Mouse (Mus musculus): ENCODE measurements at regions not wholly inside any gene's neighbourhood (a gene's known extent, or its start where the extent isn't known, plus 50 kb on each side); places are given as distances from the start of the nearest gene placed in this dataset.

DNA sequence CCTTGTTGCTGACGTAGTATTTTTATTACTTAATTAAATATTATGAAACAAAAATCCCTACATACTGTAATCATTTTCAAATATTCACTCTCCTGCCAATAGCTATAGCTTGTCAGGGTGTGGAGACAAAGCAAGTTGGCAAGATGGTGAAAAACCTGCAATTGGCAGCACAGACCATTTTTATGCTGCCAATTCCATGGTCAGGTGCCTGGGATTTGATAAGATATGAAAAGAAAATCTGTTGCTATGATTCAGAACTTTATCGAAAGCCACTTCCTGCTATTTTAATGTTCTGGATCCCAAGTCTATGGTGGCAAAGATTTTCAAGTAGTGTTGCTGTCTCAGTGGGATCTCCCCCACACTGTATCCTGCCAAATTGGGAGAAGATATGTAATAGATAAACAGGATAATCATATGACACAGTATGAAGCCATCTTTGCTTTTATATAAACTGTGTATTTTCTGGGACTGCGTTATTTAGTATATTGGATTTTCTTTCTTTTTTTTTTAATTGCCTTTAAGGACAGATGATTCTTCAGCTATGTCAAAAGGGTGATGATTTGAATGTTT lies 165.3 kb upstream of the Lrrc3b start:
- Histone ChIP-seq H3K4me2 (no peak overlapping the region), H3K9ac (no peak overlapping the region), H3K27me3 (no peaks in the 10 kb centered on the region), H3K4me1 (no peaks in the 10 kb centered on the region), H3K36me3 (replicated peaks) (no peaks in the 10 kb centered on the region), H3K9me3 (no peaks in the 10 kb centered on the region), H3K4me3 (replicated peaks) (no peak overlapping the region), H3K27ac (no peak overlapping the region)
- 93% methylated on average over 3 of the region's 3 CpGs for WGBS
- no peak for ATAC-seq (ENCODE audit: low FRiP score)

DNA sequence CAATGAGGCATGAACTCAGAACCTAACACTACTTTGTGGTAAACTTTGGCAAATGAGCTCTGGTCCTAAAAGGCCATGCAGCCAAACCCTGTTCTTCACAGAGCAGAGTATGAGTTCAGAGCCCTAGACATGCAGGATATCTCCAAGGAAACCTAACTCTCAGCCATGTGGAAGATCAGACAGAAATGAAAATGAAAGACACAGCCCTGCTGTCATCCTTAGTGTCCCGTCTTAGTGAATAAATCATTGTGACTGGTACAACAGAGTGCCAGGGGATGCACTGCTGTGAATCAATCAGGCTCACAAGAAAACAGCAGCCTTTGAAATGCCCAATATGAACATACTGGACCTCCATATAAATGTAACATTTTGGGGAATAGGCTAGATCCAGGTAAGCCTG lies 171.4 kb upstream of the Lrrc3b start:
- no peak overlapping the region for H3K4me2 ChIP-seq
- H3K4me1 ChIP-seq: no peaks in the 10 kb centered on the region
- no peaks in the 10 kb centered on the region for H3K36me3 ChIP-seq (replicated peaks)
- no peak overlapping the region for H3K9ac ChIP-seq
- H3K27me3 ChIP-seq: no peaks in the 10 kb centered on the region
- no peak overlapping the region for H3K27ac ChIP-seq
- H3K9me3 ChIP-seq: no peaks in the 10 kb centered on the region
- no peak overlapping the region for H3K4me3 ChIP-seq (replicated peaks)
- 79% methylated on average over 1 of the region's 1 CpGs for WGBS
- no peak for ATAC-seq (ENCODE audit: low FRiP score)

DNA sequence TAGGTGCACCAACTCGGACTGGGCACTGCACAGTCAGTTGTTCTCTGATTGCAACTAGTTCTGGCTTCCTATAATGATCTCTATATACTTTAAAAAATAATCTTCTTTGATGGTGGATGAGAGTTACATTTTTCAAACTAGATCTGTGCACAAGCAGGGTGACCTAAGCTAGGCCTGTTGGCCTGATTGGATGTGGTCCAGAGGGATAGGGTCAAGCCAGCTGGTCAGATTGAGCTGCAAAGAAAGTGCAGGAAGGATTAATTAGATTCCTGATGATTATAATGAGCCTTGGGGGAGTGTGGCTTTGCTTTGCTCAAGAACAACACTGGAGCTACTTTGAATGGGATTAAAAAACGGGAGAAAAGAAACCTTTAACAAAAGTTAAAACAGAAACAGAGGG lies 195.8 kb upstream of the Lrrc3b start:
- no peak for ATAC-seq (ENCODE audit: low FRiP score)
- Histone ChIP-seq H3K9me3 (no peaks in the 10 kb centered on the region), H3K9ac (no peak overlapping the region), H3K4me1 (0 out of 2 replicates have a peak, but pooled peaks cover 3% of the 10 kb centered on the region), H3K4me2 (no peak overlapping the region), H3K36me3 (replicated peaks) (no peaks in the 10 kb centered on the region), H3K27ac (no peak overlapping the region), H3K4me3 (replicated peaks) (no peak overlapping the region), H3K27me3 (no peaks in the 10 kb centered on the region)
- WGBS: 37% methylated on average over 2 of the region's 2 CpGs

DNA sequence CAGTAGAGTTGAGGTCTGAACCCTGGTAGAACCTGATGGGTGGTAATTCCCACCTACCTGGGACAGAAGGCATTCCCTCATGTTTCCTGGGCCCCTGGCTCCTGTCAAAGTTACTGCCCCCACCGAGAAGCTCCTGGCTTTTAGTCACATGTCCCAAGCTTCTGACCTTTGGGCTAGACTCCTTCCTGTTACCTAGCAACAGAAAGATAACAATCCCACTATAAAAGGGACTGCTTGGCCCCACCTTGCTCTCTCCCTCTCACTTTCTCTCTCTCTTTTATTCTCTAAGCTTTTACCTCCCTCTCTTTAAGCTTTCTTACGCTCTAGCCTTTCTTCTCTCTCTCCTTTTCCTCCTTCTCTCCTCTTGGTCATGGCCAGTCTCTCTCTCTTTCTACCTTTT lies 198.9 kb upstream of the Lrrc3b start:
- ATAC-seq (ENCODE audit: low FRiP score): no peak
- Histone ChIP-seq H3K4me1 (0 out of 2 replicates have a peak, but pooled peaks cover 3% of the 10 kb centered on the region), H3K9me3 (no peaks in the 10 kb centered on the region), H3K4me2 (no peak overlapping the region), H3K27me3 (no peaks in the 10 kb centered on the region), H3K36me3 (replicated peaks) (no peaks in the 10 kb centered on the region), H3K9ac (no peak overlapping the region), H3K27ac (no peak overlapping the region), H3K4me3 (replicated peaks) (no peak overlapping the region)
- WGBS: 88% methylated on average over 2 of the region's 2 CpGs

DNA sequence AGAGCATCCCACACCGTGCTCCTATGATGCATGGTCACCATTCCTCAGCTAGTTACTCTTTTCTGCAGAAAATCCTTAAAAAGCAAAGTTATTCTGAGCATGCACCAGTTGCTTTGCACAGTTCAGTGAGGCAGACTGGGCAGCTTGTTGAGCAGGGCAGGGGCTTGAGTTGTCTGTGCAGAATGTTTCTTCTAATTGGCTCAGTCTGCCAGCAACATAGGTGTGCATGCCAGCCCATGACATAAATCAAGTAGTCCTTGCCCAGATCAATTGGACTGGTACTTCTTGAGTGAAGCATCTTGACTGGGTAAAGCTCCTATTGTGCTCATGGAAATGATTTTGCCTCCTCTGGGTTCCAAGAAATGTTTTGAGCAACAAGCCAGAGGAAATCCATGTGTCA lies 200.1 kb upstream of the Lrrc3b start:
- Histone ChIP-seq H3K27ac (no peak overlapping the region), H3K4me2 (no peak overlapping the region), H3K27me3 (no peaks in the 10 kb centered on the region), H3K4me3 (replicated peaks) (no peak overlapping the region), H3K9ac (no peak overlapping the region), H3K9me3 (no peaks in the 10 kb centered on the region), H3K4me1 (0 out of 2 replicates have a peak, but pooled peaks cover 3% of the 10 kb centered on the region), H3K36me3 (replicated peaks) (no peaks in the 10 kb centered on the region)
- ATAC-seq (ENCODE audit: low FRiP score): no peak
- 85% methylated on average over 1 of the region's 1 CpGs for WGBS

DNA sequence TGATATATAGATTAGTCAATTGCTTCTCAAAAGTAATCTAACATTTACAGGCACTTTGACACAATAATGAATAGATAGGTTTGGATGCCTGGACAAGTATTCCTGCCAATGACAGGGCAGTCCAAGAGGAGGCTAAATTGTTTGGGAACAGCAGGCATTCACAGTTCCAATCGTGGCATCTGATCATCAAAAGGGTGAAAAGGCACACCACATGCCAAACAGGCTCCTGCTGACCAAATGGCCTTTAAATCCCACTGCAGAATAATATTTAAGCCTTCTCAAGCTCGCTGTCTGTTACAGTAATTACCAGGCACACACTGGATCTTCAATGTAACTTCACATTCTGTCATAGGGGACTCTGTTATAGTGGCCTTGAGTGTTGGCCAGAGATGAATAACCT lies 222.1 kb upstream of the Lrrc3b start:
- no peak overlapping the region for H3K27ac ChIP-seq
- H3K4me1 ChIP-seq: no peaks in the 10 kb centered on the region
- no peak overlapping the region for H3K4me2 ChIP-seq
- H3K9me3 ChIP-seq: no peaks in the 10 kb centered on the region
- H3K27me3 ChIP-seq: no peaks in the 10 kb centered on the region
- H3K36me3 ChIP-seq (replicated peaks): no peaks in the 10 kb centered on the region
- no peak overlapping the region for H3K9ac ChIP-seq
- no peak for ATAC-seq (ENCODE audit: low FRiP score)
- no peak overlapping the region for H3K4me3 ChIP-seq (replicated peaks)
- 54% methylated on average over 2 of the region's 2 CpGs for WGBS

DNA sequence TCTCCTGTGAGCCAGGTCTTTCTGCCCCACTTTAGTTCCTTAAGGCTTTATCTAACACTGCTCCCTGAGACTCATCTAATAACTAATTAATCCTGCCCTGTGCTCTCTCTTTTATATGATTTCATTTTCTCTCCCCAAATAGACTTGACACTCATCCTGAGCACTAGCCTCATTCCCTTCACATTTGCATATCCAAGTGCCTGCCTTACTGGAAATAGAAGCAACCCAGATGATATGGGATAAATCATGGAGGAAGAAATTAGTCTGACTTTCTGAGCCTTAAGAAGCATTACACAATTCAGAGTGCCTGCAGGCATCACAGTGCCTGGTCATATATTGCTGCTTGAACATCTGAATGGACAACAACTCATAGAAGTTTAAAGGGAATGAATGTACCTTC lies 233.5 kb upstream of the Lrrc3b start:
- no peak overlapping the region for H3K4me2 ChIP-seq
- no peak overlapping the region for H3K27ac ChIP-seq
- no peak overlapping the region for H3K4me3 ChIP-seq (replicated peaks)
- no peak overlapping the region for H3K9ac ChIP-seq
- H3K4me1 ChIP-seq: no peaks in the 10 kb centered on the region
- no peaks in the 10 kb centered on the region for H3K9me3 ChIP-seq
- H3K27me3 ChIP-seq: no peaks in the 10 kb centered on the region
- no peak for ATAC-seq (ENCODE audit: low FRiP score)
- H3K36me3 ChIP-seq (replicated peaks): no peaks in the 10 kb centered on the region

DNA sequence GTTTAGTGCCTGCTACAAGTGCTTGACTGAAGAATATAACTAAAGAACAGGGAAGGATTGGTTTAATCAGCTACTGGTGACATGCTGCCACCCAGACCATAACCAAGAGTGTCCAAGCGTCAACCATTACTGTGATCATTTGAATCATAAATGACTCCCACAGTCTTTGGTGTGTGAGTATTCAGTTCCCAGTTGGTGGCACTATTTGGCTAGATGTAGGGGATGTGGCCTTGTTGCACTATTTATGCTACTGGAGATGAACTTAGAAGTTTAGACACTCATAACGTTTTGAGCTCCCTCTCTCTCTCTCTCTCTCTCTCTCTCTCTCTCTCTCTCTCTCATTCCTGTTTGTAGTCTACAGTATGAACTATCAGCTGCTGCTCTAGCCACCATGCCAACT lies 238.4 kb upstream of the Lrrc3b start:
- Histone ChIP-seq H3K27me3 (no peaks in the 10 kb centered on the region), H3K9me3 (no peaks in the 10 kb centered on the region), H3K4me3 (replicated peaks) (no peak overlapping the region), H3K4me1 (no peaks in the 10 kb centered on the region), H3K4me2 (no peak overlapping the region), H3K36me3 (replicated peaks) (no peaks in the 10 kb centered on the region), H3K27ac (no peak overlapping the region), H3K9ac (no peak overlapping the region)
- ATAC-seq (ENCODE audit: low FRiP score): no peak
- 75% methylated on average over 2 of the region's 2 CpGs for WGBS

DNA sequence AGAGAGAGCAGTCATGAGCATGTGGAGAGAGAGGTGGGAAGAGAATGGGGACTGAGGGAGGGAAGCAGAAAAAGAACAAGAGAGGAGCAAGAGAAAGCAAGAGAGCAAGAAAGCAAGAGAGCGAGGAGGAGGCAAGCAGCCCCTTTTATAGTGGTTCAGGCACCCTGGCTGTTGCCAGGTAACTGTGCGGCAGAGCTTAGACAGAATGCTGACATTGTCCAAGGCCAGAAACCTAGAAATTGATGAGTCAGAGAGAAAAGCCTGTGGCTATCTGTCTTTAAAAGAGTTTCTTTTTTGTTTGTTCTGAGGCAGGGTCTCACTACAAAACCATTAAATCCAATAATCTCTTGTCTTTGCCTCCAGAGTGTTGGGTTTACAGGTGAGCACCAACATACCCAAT lies 240.7 kb upstream of the Lrrc3b start:
- Histone ChIP-seq H3K27me3 (no peaks in the 10 kb centered on the region), H3K9me3 (no peaks in the 10 kb centered on the region), H3K4me3 (replicated peaks) (no peak overlapping the region), H3K27ac (no peak overlapping the region), H3K4me1 (no peaks in the 10 kb centered on the region), H3K36me3 (replicated peaks) (no peaks in the 10 kb centered on the region), H3K4me2 (no peak overlapping the region), H3K9ac (no peak overlapping the region)
- WGBS: 72% methylated on average over 2 of the region's 2 CpGs
- ATAC-seq (ENCODE audit: low FRiP score): no peak

DNA sequence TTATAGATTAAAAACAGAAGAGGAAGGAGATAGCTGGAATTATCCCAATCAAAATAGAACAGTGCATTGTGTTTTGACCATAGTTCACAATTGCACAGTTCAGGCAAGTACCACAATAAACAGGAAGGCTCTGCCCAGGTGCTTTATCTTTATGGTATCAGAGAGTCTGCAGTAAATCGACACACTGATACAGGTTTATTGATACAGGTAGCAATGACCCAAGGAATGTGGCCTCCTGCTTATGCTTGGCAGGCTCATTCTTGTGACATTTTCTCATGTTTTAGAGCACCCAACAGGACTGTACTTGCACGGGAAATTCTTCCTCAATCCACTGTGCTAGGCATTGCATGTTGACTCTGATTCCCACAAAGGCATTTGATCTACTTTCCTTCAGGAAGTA lies 259.2 kb upstream of the Lrrc3b start:
- Histone ChIP-seq H3K27me3 (no peaks in the 10 kb centered on the region), H3K4me1 (no peaks in the 10 kb centered on the region), H3K9ac (no peak overlapping the region), H3K4me3 (replicated peaks) (no peak overlapping the region), H3K4me2 (no peak overlapping the region), H3K36me3 (replicated peaks) (no peaks in the 10 kb centered on the region), H3K27ac (no peak overlapping the region), H3K9me3 (no peaks in the 10 kb centered on the region)
- no peak for ATAC-seq (ENCODE audit: low FRiP score)
- WGBS: 94% methylated on average over 2 of the region's 2 CpGs

DNA sequence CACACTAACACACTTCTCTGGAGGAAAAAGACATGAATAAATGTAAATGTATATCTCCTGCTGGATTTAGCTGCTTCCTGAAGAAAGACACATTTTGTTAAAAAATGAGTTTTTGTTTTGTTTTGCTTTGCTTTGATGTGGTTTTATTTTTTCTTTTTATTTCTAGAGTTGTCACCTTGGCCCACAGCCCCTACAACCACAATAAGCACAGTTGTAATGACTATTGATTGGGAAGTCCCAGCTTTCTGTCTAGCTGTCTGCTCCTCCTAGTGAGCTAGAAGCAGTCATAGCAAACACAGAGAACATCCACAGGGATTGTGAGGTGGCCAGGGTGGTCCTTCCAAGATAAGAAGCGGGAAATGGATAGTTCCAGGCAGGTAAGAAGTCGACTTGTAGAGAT lies 259.8 kb upstream of the Lrrc3b start:
- no peak overlapping the region for H3K27ac ChIP-seq
- H3K9ac ChIP-seq: no peak overlapping the region
- H3K4me1 ChIP-seq: no peaks in the 10 kb centered on the region
- no peak overlapping the region for H3K4me2 ChIP-seq
- H3K4me3 ChIP-seq (replicated peaks): no peak overlapping the region
- whole genome bisulfite sequencing: 83% methylated on average over 2 of the region's 2 CpGs
- no peaks in the 10 kb centered on the region for H3K36me3 ChIP-seq (replicated peaks)
- no peaks in the 10 kb centered on the region for H3K27me3 ChIP-seq
- H3K9me3 ChIP-seq: no peaks in the 10 kb centered on the region
- no peak for ATAC-seq (ENCODE audit: low FRiP score)

DNA sequence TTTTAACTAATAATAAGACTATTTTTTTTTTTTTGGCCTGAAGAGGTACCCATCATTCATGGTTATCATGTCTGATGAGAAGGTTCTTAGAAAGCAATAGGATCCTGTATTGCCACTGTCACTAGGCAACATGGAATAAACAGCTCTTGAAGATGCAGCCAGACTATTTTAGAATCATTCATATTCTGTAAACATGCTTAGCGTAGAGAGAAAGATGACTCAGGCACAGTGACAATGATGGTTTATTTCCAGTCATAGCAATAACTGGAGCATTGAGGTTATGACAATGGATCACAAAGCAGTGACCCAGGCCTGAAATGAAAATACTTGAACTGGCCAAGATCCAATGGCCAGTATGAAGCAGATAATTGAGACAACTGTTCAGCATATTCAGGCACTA lies 283.3 kb upstream of the Lrrc3b start:
- H3K4me1 ChIP-seq: no peaks in the 10 kb centered on the region
- 91% methylated on average over 1 of the region's 1 CpGs for WGBS
- H3K4me2 ChIP-seq: no peak overlapping the region
- H3K36me3 ChIP-seq (replicated peaks): no peaks in the 10 kb centered on the region
- no peak overlapping the region for H3K4me3 ChIP-seq (replicated peaks)
- H3K9ac ChIP-seq: no peak overlapping the region
- H3K27ac ChIP-seq: no peak overlapping the region
- H3K27me3 ChIP-seq: no peaks in the 10 kb centered on the region
- no peaks in the 10 kb centered on the region for H3K9me3 ChIP-seq
- no peak for ATAC-seq (ENCODE audit: low FRiP score)

DNA sequence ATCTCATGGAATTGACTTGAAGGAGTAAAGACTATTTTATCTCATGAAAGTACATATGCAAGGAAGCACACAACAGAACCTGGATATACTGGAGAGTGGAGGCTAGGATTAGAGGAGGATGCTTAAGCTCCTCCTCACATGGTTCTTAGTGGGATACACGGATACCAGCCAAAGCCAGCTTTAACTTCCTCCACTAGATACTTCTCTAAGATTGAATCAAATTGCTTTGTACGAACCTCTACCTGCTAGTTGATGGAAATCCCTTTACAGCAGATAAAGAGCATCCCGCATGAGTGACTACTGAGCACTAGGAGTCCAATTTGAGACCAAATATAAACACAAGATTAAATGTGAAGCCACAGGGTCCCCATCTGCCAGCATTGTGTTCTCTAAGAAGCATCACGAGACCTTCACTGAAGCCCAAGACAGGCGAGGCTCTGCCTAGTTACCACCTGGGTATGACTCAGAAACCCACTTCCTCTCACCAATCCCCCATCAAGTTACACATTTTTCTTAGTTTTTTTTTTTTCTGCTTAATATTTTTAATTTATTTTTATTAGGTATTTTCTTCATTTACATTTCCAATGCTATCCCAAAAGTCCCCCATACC lies 307.9 kb upstream of the Lrrc3b start:
- ATAC-seq (ENCODE audit: low FRiP score): no peak
- H3K4me3 ChIP-seq (replicated peaks): no peak overlapping the region
- H3K4me2 ChIP-seq: no peak overlapping the region
- no peaks in the 10 kb centered on the region for H3K27me3 ChIP-seq
- no peak overlapping the region for H3K9ac ChIP-seq
- H3K4me1 ChIP-seq: no peaks in the 10 kb centered on the region
- H3K9me3 ChIP-seq: no peaks in the 10 kb centered on the region
- H3K27ac ChIP-seq: no peak overlapping the region
- WGBS: 70% methylated on average over 5 of the region's 5 CpGs
- no peaks in the 10 kb centered on the region for H3K36me3 ChIP-seq (replicated peaks)
